Mouse (Mus musculus) brain, embryonic 14.5 days (tissue): ENCODE data around the gene Ush1c.

Experiments used
- CTCF ChIP-seq: fragments of 200-500 bp; IDR thresholded peaks from 2 replicates; pipeline ENCODE4 v1.5.1; 2012; ENCODE audit warnings: inconsistent platforms, mild to moderate bottlenecking, moderate library complexity, borderline replicate concordance; ENCODE audit not compliant: insufficient read depth, insufficient read length; ENCODE audit errors: extremely low read depth
- POLR2A ChIP-seq: fragments of 200-500 bp; IDR thresholded peaks from 2 replicates; pipeline ENCODE4 v1.6.1; 2012; ENCODE audit warnings: mild to moderate bottlenecking, inconsistent platforms, borderline replicate concordance; ENCODE audit not compliant: poor library complexity, insufficient read depth, insufficient read length, severe bottlenecking; ENCODE audit errors: extremely low read depth

GRCm38 (mm10) chr7:46204775-46205174 lies 33.5 kb downstream of the Ush1c start:
- TF ChIP-seq CTCF, result no peak
- no peak for TF ChIP-seq POLR2A
